In genomic region chr11:70585457-70585856, GRCm38 (mm10) we compare ENCODE assay signal across 7 mouse cellular contexts. TPM values are rescaled to one million over a fixed set of nuclear protein-coding genes. Genes with fewer than 3 reads are reported as not detected.
A peak's percentile ranks its signal among the peaks of the same experiment; 100 is the strongest.
DNase-seq lines count a peak whose midpoint lies in the region; ATAC-seq and TF ChIP-seq lines count a peak whose summit lies in the region.

No protein-coding gene starts in this region.

- TF ChIP-seq POLR2A in CH12.LX (IDR thresholded peaks at IDR 0.05; ENCODE audit: low read depth, low read length): no peak; the same call in 1 of the 2 replicates

- ATAC-seq in forebrain, embryonic 15.5 days (replicated peaks): no peak
- ATAC-seq in hindbrain, embryonic 15.5 days (ENCODE audit: low FRiP score, low read depth): peak; percentile 59; the same call in 1 of the 2 replicates
- peak; percentile 81 for ATAC-seq in lung, postnatal 0 days

- TF ChIP-seq EP300 in CH12.LX (IDR thresholded peaks at IDR 0.05; ENCODE audit: low read length): no peak
- TF ChIP-seq EP300 in lung, postnatal 0 days (IDR thresholded peaks at IDR 0.05): no peak

- TF ChIP-seq RAD21 in CH12.LX (IDR thresholded peaks at IDR 0.05; ENCODE audit: low read depth, low read length): no peak

- no peak for DNase-seq in CH12.LX (ENCODE audit: extremely low read depth)
- peak; percentile 74 for DNase-seq in adrenal gland, postnatal 10 days
- DNase-seq in lung, postnatal 0 days (ENCODE audit: low spot score): peak; percentile 74
- peak; percentile 74 to 85 for DNase-seq in urinary bladder, postnatal 36 days (ENCODE audit: low spot score in 2 of 2)
- no peak for DNase-seq in frontal cortex, adult 2 months (ENCODE audit: extremely low spot score in 1 of 2, low spot score in 1 of 2)

- H3K9me3 ChIP-seq in CH12.LX (replicated peaks; ENCODE audit: low read length): no peaks in the 10 kb centered on the region
- no peaks in the 10 kb centered on the region for H3K9me3 ChIP-seq in forebrain, embryonic 15.5 days
- H3K9me3 ChIP-seq in hindbrain, embryonic 15.5 days: no peaks in the 10 kb centered on the region
- no peaks in the 10 kb centered on the region for H3K9me3 ChIP-seq in lung, postnatal 0 days (ENCODE audit: low read length)

- in situ Hi-C loops in CH12.LX (cut with MboI; ENCODE audit: low pct_ligation_motif_present, low pct_unique_long_range_greater_than_20kb, low sequenced_read_pairs): no loop called here

- peaks cover 0 to 35% of the 10 kb centered on the region in 2 experiments for H3K36me3 ChIP-seq in CH12.LX (replicated peaks in 1 of 2; ENCODE audit: control insufficient read depth in 1 of 2, insufficient read depth in 1 of 2, low read length in 1 of 2)
- H3K36me3 ChIP-seq in forebrain, embryonic 15.5 days: no peaks in the 10 kb centered on the region
- H3K36me3 ChIP-seq in hindbrain, embryonic 15.5 days: no peaks in the 10 kb centered on the region
- no peaks in the 10 kb centered on the region for H3K36me3 ChIP-seq in lung, postnatal 0 days (ENCODE audit: insufficient read depth, low read length)

- H3K79me2 ChIP-seq in CH12.LX (replicated peaks; ENCODE audit: control insufficient read depth, extremely low read depth, insufficient read depth, poor library complexity, severe bottlenecking): peaks cover 9% of the 10 kb centered on the region; the same call in 1 of the 2 replicates

- no peak overlapping the region for H3K4me3 ChIP-seq in CH12.LX (replicated peaks in 1 of 3; ENCODE audit: low read depth in 2 of 3, low read length in 2 of 3, poor library complexity in 1 of 3)
- H3K4me3 ChIP-seq in forebrain, embryonic 15.5 days: no peak overlapping the region
- H3K4me3 ChIP-seq in hindbrain, embryonic 15.5 days: no peak overlapping the region
- no peak overlapping the region for H3K4me3 ChIP-seq in lung, postnatal 0 days (ENCODE audit: low read depth, low read length)

- H3K4me2 ChIP-seq in CH12.LX (ENCODE audit: insufficient read depth, low read depth, poor library complexity, severe bottlenecking): peak overlapping the region; percentile 60; the same call in 1 of the 2 replicates
- H3K4me2 ChIP-seq in forebrain, embryonic 15.5 days (replicated peaks): no peak overlapping the region
- H3K4me2 ChIP-seq in hindbrain, embryonic 15.5 days: no peak overlapping the region
- no peak overlapping the region for H3K4me2 ChIP-seq in lung, postnatal 0 days (replicated peaks; ENCODE audit: low read depth, low read length)

- TF ChIP-seq CTCF in CH12.LX (conservative IDR thresholded peaks at IDR 0.05 in 1 of 2, IDR thresholded peaks at IDR 0.05 in 1 of 2; ENCODE audit: low read depth in 2 of 2, low read length in 2 of 2): no peak
- TF ChIP-seq CTCF in lung, postnatal 0 days (IDR thresholded peaks at IDR 0.05): no peak

- H3K27ac ChIP-seq in CH12.LX (ENCODE audit: insufficient read depth, low read depth): peak overlapping the region; percentile 58
- H3K27ac ChIP-seq in forebrain, embryonic 15.5 days (replicated peaks): peak overlapping the region; percentile 2; the same call in 1 of the 2 replicates
- peak overlapping the region; percentile 39; the same call in 1 of the 2 replicates for H3K27ac ChIP-seq in hindbrain, embryonic 15.5 days (replicated peaks)
- H3K27ac ChIP-seq in lung, postnatal 0 days (ENCODE audit: low read length): no peak overlapping the region; the same call in 1 of the 2 replicates

- peak overlapping the region; percentile 7; the same call in 1 of the 2 replicates for H3K9ac ChIP-seq in CH12.LX (ENCODE audit: insufficient read depth, low read depth)
- no peak overlapping the region for H3K9ac ChIP-seq in forebrain, embryonic 15.5 days (replicated peaks)
- no peak overlapping the region for H3K9ac ChIP-seq in hindbrain, embryonic 15.5 days
- no peak overlapping the region for H3K9ac ChIP-seq in lung, postnatal 0 days (replicated peaks; ENCODE audit: low read depth)

- dilution Hi-C loops in CH12.LX (cut with MboI; ENCODE audit: extremely low pct_ligation_motif_present, extremely low pct_unique_long_range_greater_than_20kb, low sequenced_read_pairs): no loop called here

- no peaks in the 10 kb centered on the region for H3K27me3 ChIP-seq in CH12.LX (replicated peaks)
- H3K27me3 ChIP-seq in forebrain, embryonic 15.5 days: no peaks in the 10 kb centered on the region
- H3K27me3 ChIP-seq in hindbrain, embryonic 15.5 days: no peaks in the 10 kb centered on the region
- H3K27me3 ChIP-seq in lung, postnatal 0 days (replicated peaks; ENCODE audit: insufficient read depth, low read length): no peaks in the 10 kb centered on the region

- peaks cover 54 to 95% of the 10 kb centered on the region in 2 experiments for H3K4me1 ChIP-seq in CH12.LX (ENCODE audit: control insufficient read depth in 1 of 2, insufficient read depth in 2 of 2)
- H3K4me1 ChIP-seq in forebrain, embryonic 15.5 days: peaks cover 19% of the 10 kb centered on the region
- peaks cover 34% of the 10 kb centered on the region for H3K4me1 ChIP-seq in hindbrain, embryonic 15.5 days (replicated peaks)
- peaks cover 19% of the 10 kb centered on the region; the same call in 1 of the 2 replicates for H3K4me1 ChIP-seq in lung, postnatal 0 days (ENCODE audit: insufficient read depth, low read depth, low read length)

- 37% methylated on average over 7 of the region's 7 CpGs for WGBS in forebrain, embryonic 15.5 days
- WGBS in hindbrain, embryonic 15.5 days: 32% methylated on average over 7 of the region's 7 CpGs
- 17% methylated on average over 7 of the region's 7 CpGs for WGBS in lung, postnatal 0 days

TF ChIP-seq in CH12.LX, 34 proteins besides CTCF, POLR2A, EP300 and RAD21 (continues in another document):
- no peak for TF ChIP-seq UBTF (IDR thresholded peaks at IDR 0.05; ENCODE audit: low read depth, low read length)
- TF ChIP-seq MEF2A (IDR thresholded peaks at IDR 0.05; ENCODE audit: borderline replicate concordance, low read depth, low read length): 0 out of 2 replicates have a peak, but pooled peaks have one; percentile 24
- peak; percentile 65 for TF ChIP-seq BHLHE40 (IDR thresholded peaks at IDR 0.05; ENCODE audit: low read depth, low read length)
- peak; percentile 33; the same call in 1 of the 2 replicates for TF ChIP-seq IRF4 (IDR thresholded peaks at IDR 0.05; ENCODE audit: low read depth, low read length)
- TF ChIP-seq CHD1 (IDR thresholded peaks at IDR 0.05; ENCODE audit: low read depth, low read length): no peak
- TF ChIP-seq TBP (conservative IDR thresholded peaks at IDR 0.05; ENCODE audit: low read depth, low read length): no peak
- TF ChIP-seq ETS1 (conservative IDR thresholded peaks at IDR 0.05; ENCODE audit: low read depth, low read length): peak; percentile 70
- 0 out of 2 replicates have a peak, but pooled peaks have one; percentile 42 for TF ChIP-seq MAZ (IDR thresholded peaks at IDR 0.05; ENCODE audit: low read depth, low read length)

RNA-seq across cellular contexts. Expression of gene Mink1, which starts 22.8 kb away (rescaled TPM):
- 24.3 and 31.2 TPM in 2 replicates for total RNA-seq in CH12.LX (2012; rRNA removed)
- total RNA-seq in CH12.LX (2014; rRNA removed): 11.6 and 15.0 TPM in 2 replicates
- polyA plus RNA-seq in CH12.LX (2012; ENCODE audit: insufficient read length, low read depth): 79.8 and 82.8 TPM in 2 replicates
- 10 to 100 TPM; 49.0 to 55.8 TPM for total RNA-seq in adrenal gland, postnatal 10 days (2021)
- 14.3 and 15.6 TPM in 2 replicates for polyA plus RNA-seq in forebrain, embryonic 15.5 days (2015; fragmentation: Nextera tagmentation; extraction: Ambion mirVana)
- polyA plus RNA-seq in hindbrain, embryonic 15.5 days (2015; fragmentation: Nextera tagmentation; extraction: Ambion mirVana): 18.1 and 20.5 TPM in 2 replicates
- 7.4 and 7.6 TPM in 2 replicates for polyA plus RNA-seq in lung, postnatal 0 days (2015; fragmentation: Nextera tagmentation; extraction: Ambion mirVana)
- polyA plus RNA-seq in frontal cortex, adult 2 months (2012; rRNA removed): 285 and 322 TPM in 2 replicates

RNA-seq across cellular contexts. Expression of gene 4930544D05Rik, which starts 30.2 kb away (rescaled TPM):
- total RNA-seq in CH12.LX (2012; rRNA removed) (0.17 TPM in 1 of 2 replicates, not detected in the other), CH12.LX (2014; rRNA removed) (not detected in 2 replicates)
- polyA plus RNA-seq in CH12.LX (2012; ENCODE audit: insufficient read length, low read depth): not detected in 2 replicates
- total RNA-seq in adrenal gland, postnatal 10 days (2021): not detected
- not detected in 2 replicates for polyA plus RNA-seq in forebrain, embryonic 15.5 days (2015; fragmentation: Nextera tagmentation; extraction: Ambion mirVana)
- not detected in 2 replicates for polyA plus RNA-seq in hindbrain, embryonic 15.5 days (2015; fragmentation: Nextera tagmentation; extraction: Ambion mirVana)
- polyA plus RNA-seq in lung, postnatal 0 days (2015; fragmentation: Nextera tagmentation; extraction: Ambion mirVana): not detected in 2 replicates
- not detected in 2 replicates for polyA plus RNA-seq in frontal cortex, adult 2 months (2012; rRNA removed)

RNA-seq across cellular contexts. Expression of gene Chrne, which starts 33.6 kb away (rescaled TPM):
- not detected in 2 replicates for total RNA-seq in CH12.LX (2012; rRNA removed)
- total RNA-seq in CH12.LX (2014; rRNA removed): not detected in 2 replicates
- not detected in 2 replicates for polyA plus RNA-seq in CH12.LX (2012; ENCODE audit: insufficient read length, low read depth)
- total RNA-seq in adrenal gland, postnatal 10 days (2021): 1 to 10 TPM in 1 of 2 experiments, not detected in 1; 1.6 TPM
- polyA plus RNA-seq in forebrain, embryonic 15.5 days (2015; fragmentation: Nextera tagmentation; extraction: Ambion mirVana): 0.34 TPM in 1 of 2 replicates, not detected in the other
- polyA plus RNA-seq in hindbrain, embryonic 15.5 days (2015; fragmentation: Nextera tagmentation; extraction: Ambion mirVana): 0.24 and 0.51 TPM in 2 replicates
- not detected in 2 replicates for polyA plus RNA-seq in lung, postnatal 0 days (2015; fragmentation: Nextera tagmentation; extraction: Ambion mirVana)
- 0.30 and 0.42 TPM in 2 replicates for polyA plus RNA-seq in frontal cortex, adult 2 months (2012; rRNA removed)

RNA-seq across cellular contexts. Expression of gene Pld2, which starts 45.6 kb away (rescaled TPM):
- total RNA-seq in CH12.LX (2012; rRNA removed) (4.0 and 4.8 TPM in 2 replicates), CH12.LX (2014; rRNA removed) (3.1 and 3.4 TPM in 2 replicates)
- 6.6 and 6.7 TPM in 2 replicates for polyA plus RNA-seq in CH12.LX (2012; ENCODE audit: insufficient read length, low read depth)
- 10 to 100 TPM in 1 of 2 experiments, 1 to 10 TPM in 1; 9.7 to 13.6 TPM for total RNA-seq in adrenal gland, postnatal 10 days (2021)
- polyA plus RNA-seq in forebrain, embryonic 15.5 days (2015; fragmentation: Nextera tagmentation; extraction: Ambion mirVana): 7.0 and 8.2 TPM in 2 replicates
- polyA plus RNA-seq in hindbrain, embryonic 15.5 days (2015; fragmentation: Nextera tagmentation; extraction: Ambion mirVana): 17.3 and 20.4 TPM in 2 replicates
- polyA plus RNA-seq in lung, postnatal 0 days (2015; fragmentation: Nextera tagmentation; extraction: Ambion mirVana): 10.8 and 13.5 TPM in 2 replicates
- polyA plus RNA-seq in frontal cortex, adult 2 months (2012; rRNA removed): 23.4 and 28.6 TPM in 2 replicates

RNA-seq across cellular contexts. Expression of gene Gm40193, which starts 52.7 kb away (rescaled TPM):
- total RNA-seq in CH12.LX (2012; rRNA removed) (not detected in 2 replicates), CH12.LX (2014; rRNA removed) (not detected in 2 replicates)
- polyA plus RNA-seq in CH12.LX (2012; ENCODE audit: insufficient read length, low read depth): not detected in 2 replicates
- not detected for total RNA-seq in adrenal gland, postnatal 10 days (2021)
- not detected in 2 replicates for polyA plus RNA-seq in forebrain, embryonic 15.5 days (2015; fragmentation: Nextera tagmentation; extraction: Ambion mirVana)
- polyA plus RNA-seq in hindbrain, embryonic 15.5 days (2015; fragmentation: Nextera tagmentation; extraction: Ambion mirVana): not detected in 2 replicates
- not detected in 2 replicates for polyA plus RNA-seq in lung, postnatal 0 days (2015; fragmentation: Nextera tagmentation; extraction: Ambion mirVana)
- polyA plus RNA-seq in frontal cortex, adult 2 months (2012; rRNA removed): not detected in 2 replicates

Comparison
In these comparisons a context has a peak if more than half of its experiments do, and no peak if none do; other contexts are left out.
1. DNase-seq: peak in adrenal gland, postnatal 10 days (single experiment), lung, postnatal 0 days (single experiment) and urinary bladder, postnatal 36 days (2 of 2); none in CH12.LX (single experiment) and frontal cortex, adult 2 months (0 of 2).